Mouse (Mus musculus) kidney, postnatal 25 days (tissue): ENCODE data around the gene Inip.

Source experiments
- DNase-seq, 2 experiments: peaks; one replicate each; pipeline ENCODE4 v3.0.0; 2021; ENCODE audit warnings: mixed read lengths in 2 of 2

Inip gene

GRCm38 (mm10) chr4:59765385-59766005 lies 35.9 kb downstream of the Inip start:
- peak in 1 of 2 experiments; percentile 26 for DNase-seq

GRCm38 (mm10) chr4:59764950-59765349 lies 36.4 kb downstream of the Inip start:
- no peak for DNase-seq

- peak in 1 of 2 experiments; percentile 46 for DNase-seq
Observed at GRCm38 (mm10) chr4:59761365-59761729, 40.0 kb downstream of the Inip start.

- peak; percentile 61 to 71 for DNase-seq
Observed at GRCm38 (mm10) chr4:59760636-59761364, 40.6 kb downstream of the Inip start.

- DNase-seq = no peak
Observed at GRCm38 (mm10) chr4:59760016-59760415, 41.4 kb downstream of the Inip start.

- DNase-seq = peak; percentile 54 to 59
Observed at GRCm38 (mm10) chr4:59757452-59758435, 43.6 kb downstream of the Inip start.

- DNase-seq = peak; percentile 79 to 82
Observed at GRCm38 (mm10) chr4:59756332-59757082, 44.9 kb downstream of the Inip start.

- DNase-seq = peak; percentile 49 to 72
Observed at GRCm38 (mm10) chr4:59753491-59754140, 47.8 kb downstream of the Inip start.

- no peak for DNase-seq
Observed at GRCm38 (mm10) chr4:59739882-59740281, 61.5 kb downstream of the Inip start.

GRCm38 (mm10) chr4:59739321-59739720 lies 62.1 kb downstream of the Inip start:
- no peak for DNase-seq

GRCm38 (mm10) chr4:59731544-59731943 lies 69.8 kb downstream of the Inip start:
- no peak for DNase-seq

GRCm38 (mm10) chr4:59728839-59729238 lies 72.5 kb downstream of the Inip start:
- no peak for DNase-seq

- DNase-seq = no peak
Observed at GRCm38 (mm10) chr4:59727878-59728261, 73.5 kb downstream of the Inip start.

- no peak for DNase-seq
Observed at GRCm38 (mm10) chr4:59727187-59727877, 74.1 kb downstream of the Inip start.

- DNase-seq = no peak
Observed at GRCm38 (mm10) chr4:59726501-59726900, 74.9 kb downstream of the Inip start.

- no peak for DNase-seq
Observed at GRCm38 (mm10) chr4:59725579-59725978, 75.8 kb downstream of the Inip start.

- DNase-seq = no peak
Observed at GRCm38 (mm10) chr4:59721811-59722210, 79.6 kb downstream of the Inip start.
